Mouse (Mus musculus): ENCODE measurements around the gene Polh. TPM values are rescaled to one million over a fixed set of nuclear protein-coding genes. Genes with fewer than 3 reads are reported as not detected.

The Polh gene
- polyA plus RNA-seq, 1 experiment from 2014 or later, result 10.5 TPM

- Histone ChIP-seq H3K27me3 (ENCODE audit: insufficient read depth, low read length) (no peaks in the 10 kb centered on the region), H3K27ac (no peak overlapping the region), H3K4me2 (ENCODE audit: low read length) (no peak overlapping the region), H3K36me3 (ENCODE audit: insufficient read depth, low read length) (peaks cover 74% of the 10 kb centered on the region), H3K9me3 (replicated peaks; ENCODE audit: low read length) (no peaks in the 10 kb centered on the region), H3K9ac (ENCODE audit: low read depth, low read length) (no peak overlapping the region), H3K4me1 (replicated peaks; ENCODE audit: insufficient read depth, low read length) (peaks cover 1% of the 10 kb centered on the region; the same call in 1 of the 2 replicates), H3K4me3 (replicated peaks; ENCODE audit: low read depth, low read length) (no peak overlapping the region)
- ATAC-seq (replicated peaks; ENCODE audit: low FRiP score, low read depth), result no peak
- TF ChIP-seq CTCF (IDR thresholded peaks at IDR 0.05; ENCODE audit: low read depth), result no peak
- 92% methylated on average over 4 of the region's 4 CpGs for WGBS
- DNase-seq (ENCODE audit: low spot score), result no peak
Observed at GRCm38 (mm10) chr17:46123285-46123684, 79.2 kb downstream of the Polh start.

GRCm38 (mm10) chr17:46122791-46123190 lies 79.7 kb downstream of the Polh start:
- no peak for TF ChIP-seq CTCF (IDR thresholded peaks at IDR 0.05; ENCODE audit: low read depth)
- H3K36me3 ChIP-seq (ENCODE audit: insufficient read depth, low read length), result peaks cover 74% of the 10 kb centered on the region
- DNase-seq (ENCODE audit: low spot score), result no peak

More at GRCm38 (mm10) chr17:46122791-46123190, 79.7 kb downstream of the Polh start:
- no peak overlapping the region for H3K27ac ChIP-seq
- no peak overlapping the region for H3K4me2 ChIP-seq (ENCODE audit: low read length)
- WGBS, result 96% methylated on average over 4 of the region's 4 CpGs
- peaks cover 4% of the 10 kb centered on the region; the same call in 1 of the 2 replicates for H3K4me1 ChIP-seq (replicated peaks; ENCODE audit: insufficient read depth, low read length)
- H3K4me3 ChIP-seq (replicated peaks; ENCODE audit: low read depth, low read length), result no peak overlapping the region
- no peak for ATAC-seq (replicated peaks; ENCODE audit: low FRiP score, low read depth)
- H3K9me3 ChIP-seq (replicated peaks; ENCODE audit: low read length), result no peaks in the 10 kb centered on the region
- H3K27me3 ChIP-seq (ENCODE audit: insufficient read depth, low read length), result no peaks in the 10 kb centered on the region
- no peak overlapping the region for H3K9ac ChIP-seq (ENCODE audit: low read depth, low read length)

MicroRNAs within 50 kb of the gene (microRNA counts, 519-probe panel; counts per million panel counts)
- microRNA mmu-miR-693-3p (330 counts per million, percentile 68 among the panel's probes with 10 or more counts), microRNA mmu-miR-693-5p (330 counts per million, percentile 68 among the panel's probes with 10 or more counts)

Small RNA genes within 50 kb of the gene (microRNA-seq; reads per million reads assigned to microRNA genes)
- not detected for gene Mir693

Other genes with a start within 250 kb of the Polh start
- gene Vegfa, start 170.3 kb downstream of the Polh start, polyA plus RNA-seq (2015; fragmentation: Nextera tagmentation; extraction: Ambion mirVana), result 6.3 TPM in 2 replicates
- gene Mrps18a, start 91.7 kb downstream of the Polh start, polyA plus RNA-seq (2015; fragmentation: Nextera tagmentation; extraction: Ambion mirVana), result 171 and 188 TPM in 2 replicates
- 18.8 and 19.8 TPM in 2 replicates for gene Rsph9, start 58.4 kb downstream of the Polh start, polyA plus RNA-seq (2015; fragmentation: Nextera tagmentation; extraction: Ambion mirVana)
- 32.4 and 35.6 TPM in 2 replicates for gene Mad2l1bp, start 49.1 kb downstream of the Polh start, polyA plus RNA-seq (2015; fragmentation: Nextera tagmentation; extraction: Ambion mirVana)
- gene Gtpbp2, start 41.6 kb downstream of the Polh start, polyA plus RNA-seq (2015; fragmentation: Nextera tagmentation; extraction: Ambion mirVana), result 25.4 and 26.3 TPM in 2 replicates
- gene Xpo5, start 137 bp upstream of the Polh start, polyA plus RNA-seq (2015; fragmentation: Nextera tagmentation; extraction: Ambion mirVana), result 23.3 and 26.7 TPM in 2 replicates
- 73.5 and 79.4 TPM in 2 replicates for gene Polr1c, start 45.4 kb upstream of the Polh start, polyA plus RNA-seq (2015; fragmentation: Nextera tagmentation; extraction: Ambion mirVana)
- 112 and 117 TPM in 2 replicates for gene Yipf3, start 45.4 kb upstream of the Polh start, polyA plus RNA-seq (2015; fragmentation: Nextera tagmentation; extraction: Ambion mirVana)
- gene Lrrc73, start 50.9 kb upstream of the Polh start, polyA plus RNA-seq (2015; fragmentation: Nextera tagmentation; extraction: Ambion mirVana), result 0.91 and 0.93 TPM in 2 replicates
- 28.2 and 28.4 TPM in 2 replicates for gene Tjap1, start 80.4 kb upstream of the Polh start, polyA plus RNA-seq (2015; fragmentation: Nextera tagmentation; extraction: Ambion mirVana)
- gene Dlk2, start 94.8 kb upstream of the Polh start, polyA plus RNA-seq (2015; fragmentation: Nextera tagmentation; extraction: Ambion mirVana), result 0.55 and 0.88 TPM in 2 replicates
- 4.8 and 5.4 TPM in 2 replicates for gene Abcc10, start 125.7 kb upstream of the Polh start, polyA plus RNA-seq (2015; fragmentation: Nextera tagmentation; extraction: Ambion mirVana)
- gene Zfp318, start 181.1 kb upstream of the Polh start, polyA plus RNA-seq (2015; fragmentation: Nextera tagmentation; extraction: Ambion mirVana), result 6.3 and 7.6 TPM in 2 replicates
- gene Crip3, start 226.3 kb upstream of the Polh start, polyA plus RNA-seq (2015; fragmentation: Nextera tagmentation; extraction: Ambion mirVana), result 0.34 TPM in 2 replicates
- gene Slc22a7, start 235.8 kb upstream of the Polh start, polyA plus RNA-seq (2015; fragmentation: Nextera tagmentation; extraction: Ambion mirVana), result 1.6 and 1.9 TPM in 2 replicates

Measured in kidney, postnatal 0 days (tissue).